Mouse (Mus musculus): ENCODE results near the gene Zfp618.
A peak's percentile ranks its signal among the peaks of the same experiment; 100 is the strongest.

GRCm38 (mm10) chr4:63158961-63159592 lies 193.7 kb downstream of the Zfp618 start:
- TF ChIP-seq CTCF (IDR thresholded peaks at IDR 0.05; ENCODE audit: insufficient read depth, low read length) (peak; percentile 85), POLR2A (IDR thresholded peaks at IDR 0.05; ENCODE audit: borderline replicate concordance, extremely low read depth, low read depth, low read length) (no peak)
